ENCODE assay signal across 8 mouse cellular contexts in genomic region chr4:132513395-132514273, GRCm38 (mm10). TPM values are rescaled to one million over a fixed set of nuclear protein-coding genes. Genes with fewer than 3 reads are reported as not detected.
DNase-seq lines count a peak whose midpoint lies in the region; ATAC-seq and TF ChIP-seq lines count a peak whose summit lies in the region.

No protein-coding gene starts in this region.

- no peaks in the 10 kb centered on the region for H3K9me3 ChIP-seq in heart, embryonic 14.5 days (ENCODE audit: control insufficient read depth, low read length)
- no peaks in the 10 kb centered on the region for H3K9me3 ChIP-seq in ES-Bruce4 (replicated peaks; ENCODE audit: control insufficient read depth, insufficient read depth, low read length, poor library complexity, severe bottlenecking)
- H3K9me3 ChIP-seq in liver, postnatal 0 days (ENCODE audit: low read length): no peaks in the 10 kb centered on the region

- H3K4me1 ChIP-seq in heart, embryonic 14.5 days (ENCODE audit: control insufficient read depth in 2 of 2, insufficient read depth in 2 of 2, low read length in 2 of 2): peaks cover 10 to 16% of the 10 kb centered on the region in 2 experiments
- peaks cover 3% of the 10 kb centered on the region for H3K4me1 ChIP-seq in heart, adult 2 months (ENCODE audit: control insufficient read depth, insufficient read depth, low read length)
- no peaks in the 10 kb centered on the region for H3K4me1 ChIP-seq in ES-Bruce4 (ENCODE audit: control insufficient read depth, insufficient read depth, low read length)
- H3K4me1 ChIP-seq in liver, postnatal 0 days (ENCODE audit: insufficient read depth): peaks cover 38% of the 10 kb centered on the region

- intact Hi-C loops in heart, adult 2 months (cut with DNase I): loop anchor here (1.0 to 10.0 kb wide), 6 partner anchors 19 to 299 kb away; partner anchors contain the start of genes Atpif1, Phactr4, Rcc1 and Ythdf2
- intact Hi-C loops in left cerebral cortex, postnatal 36 days (cut with DNase I): loop anchor here (2.0 to 10.0 kb wide), 5 partner anchors 51 to 471 kb away; partner anchors contain the start of genes Med18, Rab42 and Taf12

- TF ChIP-seq POLR2A in heart, adult 2 months (IDR thresholded peaks at IDR 0.05; ENCODE audit: insufficient read depth, low read depth, low read length): no peak
- TF ChIP-seq POLR2A in ES-Bruce4 (IDR thresholded peaks at IDR 0.05; ENCODE audit: insufficient read depth, low read length): peak; percentile 8

- H3K4me2 ChIP-seq in heart, embryonic 14.5 days (ENCODE audit: low read length): no peak overlapping the region
- H3K4me2 ChIP-seq in liver, postnatal 0 days (ENCODE audit: low read depth, low read length): peak overlapping the region; percentile 86

- H3K36me3 ChIP-seq in heart, embryonic 14.5 days (ENCODE audit: control insufficient read depth, insufficient read depth, low read length): no peaks in the 10 kb centered on the region
- H3K36me3 ChIP-seq in heart, adult 2 months (ENCODE audit: control insufficient read depth, insufficient read depth, low read length): no peaks in the 10 kb centered on the region
- no peaks in the 10 kb centered on the region for H3K36me3 ChIP-seq in ES-Bruce4 (ENCODE audit: control insufficient read depth, insufficient read depth, low read length, poor library complexity, severe bottlenecking)
- no peaks in the 10 kb centered on the region for H3K36me3 ChIP-seq in liver, postnatal 0 days (replicated peaks; ENCODE audit: insufficient read depth, low read length)

- 33% methylated on average over 14 of the region's 14 CpGs for WGBS in heart, embryonic 14.5 days
- WGBS in heart, adult 2 months: 66% methylated on average over 14 of the region's 14 CpGs
- WGBS in liver, postnatal 0 days (ENCODE audit: insufficient replicate concordance): 34% methylated on average over 14 of the region's 14 CpGs

- DNase-seq in heart, adult 2 months: no peak
- DNase-seq in c-Kit-positive CD71-positive TER-119-positive erythroid progenitor cells, embryonic 14.5 days (ENCODE audit: low spot score): peak; percentile 56
- DNase-seq in liver, postnatal 0 days: peak; percentile 66
- DNase-seq in left cerebral cortex, postnatal 36 days (ENCODE audit: low spot score in 2 of 2): no peak
- DNase-seq in B cell, adult 2 months: no peak
- DNase-seq in natural killer cell, adult 2 months (ENCODE audit: low spot score in 2 of 2): no peak

- no peaks in the 10 kb centered on the region for H3K27me3 ChIP-seq in heart, embryonic 14.5 days (ENCODE audit: control insufficient read depth, insufficient read depth, low read length)
- H3K27me3 ChIP-seq in heart, adult 2 months (ENCODE audit: control insufficient read depth, insufficient read depth, low read length): no peaks in the 10 kb centered on the region
- H3K27me3 ChIP-seq in ES-Bruce4 (ENCODE audit: control insufficient read depth, insufficient read depth, low read length, poor library complexity, severe bottlenecking): no peaks in the 10 kb centered on the region
- no peaks in the 10 kb centered on the region for H3K27me3 ChIP-seq in liver, postnatal 0 days (ENCODE audit: insufficient read depth, low read length)

- no peak for TF ChIP-seq CTCF in heart, adult 2 months (IDR thresholded peaks at IDR 0.05)
- no peak for TF ChIP-seq CTCF in ES-Bruce4 (IDR thresholded peaks at IDR 0.05; ENCODE audit: low read depth, low read length)
- TF ChIP-seq CTCF in liver, postnatal 0 days (IDR thresholded peaks at IDR 0.05; ENCODE audit: low read depth): no peak

- ATAC-seq in heart, embryonic 14.5 days (ENCODE audit: insufficient number of reproducible peaks, insufficient read depth, low FRiP score, low read depth): no peak
- no peak for ATAC-seq in liver, postnatal 0 days

- 0 out of 2 replicates have a peak overlapping the region, but pooled peaks have one; percentile 38 for H3K9ac ChIP-seq in heart, embryonic 14.5 days (ENCODE audit: low read length)
- H3K9ac ChIP-seq in heart, adult 2 months (ENCODE audit: low read depth, low read length): no peak overlapping the region
- peak overlapping the region; percentile 96 for H3K9ac ChIP-seq in ES-Bruce4 (ENCODE audit: low read depth, poor library complexity, severe bottlenecking)
- H3K9ac ChIP-seq in liver, postnatal 0 days (replicated peaks): no peak overlapping the region

- no peaks in the 10 kb centered on the region for H3K79me2 ChIP-seq in heart, adult 2 months (replicated peaks; ENCODE audit: control insufficient read depth, insufficient read depth, low read length)

- H3K27ac ChIP-seq in heart, embryonic 14.5 days (replicated peaks in 1 of 2; ENCODE audit: control insufficient read depth in 1 of 2, insufficient read depth in 1 of 2, low read depth in 2 of 2, low read length in 2 of 2): 0 out of 4 replicates have a peak overlapping the region, but pooled peaks of 1 of the 2 experiments have one; percentile 3
- H3K27ac ChIP-seq in heart, adult 2 months: no peak overlapping the region
- peak overlapping the region; percentile 92 for H3K27ac ChIP-seq in ES-Bruce4 (ENCODE audit: insufficient read depth, low read length)
- H3K27ac ChIP-seq in liver, postnatal 0 days (ENCODE audit: low read depth): peak overlapping the region; percentile 81

- TF ChIP-seq EP300 in heart, adult 2 months (IDR thresholded peaks at IDR 0.05; ENCODE audit: insufficient read depth, low read depth, low read length): no peak
- peak; percentile 87 for TF ChIP-seq EP300 in ES-Bruce4 (IDR thresholded peaks at IDR 0.05; ENCODE audit: insufficient read depth, low read depth, low read length)
- TF ChIP-seq EP300 in liver, postnatal 0 days (IDR thresholded peaks at IDR 0.05; ENCODE audit: low read depth): no peak

- no peak overlapping the region; a peak in 1 of 4 replicates for H3K4me3 ChIP-seq in heart, embryonic 14.5 days (ENCODE audit: control insufficient read depth in 1 of 2, insufficient read depth in 1 of 2, low read depth in 1 of 2, low read length in 2 of 2)
- no peak overlapping the region for H3K4me3 ChIP-seq in heart, adult 2 months
- peak overlapping the region; percentile 68 for H3K4me3 ChIP-seq in ES-Bruce4 (ENCODE audit: low read depth, low read length)
- H3K4me3 ChIP-seq in liver, postnatal 0 days (ENCODE audit: low read depth, low read length): no peak overlapping the region

RNA-seq across cellular contexts. Expression of gene Sesn2, which starts 3.3 kb away (rescaled TPM):
- polyA plus RNA-seq in heart, embryonic 14.5 days (2014; fragmentation: Nextera tagmentation; extraction: Ambion mirVana): 3.8 and 4.4 TPM in 2 replicates
- 1 to 10 TPM; 2.5 to 3.3 TPM for total RNA-seq in heart, adult 2 months (2021)
- polyA plus RNA-seq in heart, adult 2 months (2012; rRNA removed): 3.4 and 4.3 TPM in 2 replicates
- 41.6 TPM in 2 replicates for polyA plus RNA-seq in ES-Bruce4 (2011; ENCODE audit: insufficient read depth, insufficient read length, low read depth, missing spikeins)
- polyA plus RNA-seq in liver, postnatal 0 days (2015; fragmentation: Nextera tagmentation; extraction: Ambion mirVana): 7.3 and 8.7 TPM in 2 replicates
- 10 to 100 TPM in 1 of 2 experiments, 1 to 10 TPM in 1; 9.2 to 12.3 TPM for total RNA-seq in left cerebral cortex, postnatal 36 days (2021)

RNA-seq across cellular contexts. Expression of gene Atpif1, which starts 19.8 kb away (rescaled TPM):
- polyA plus RNA-seq in heart, embryonic 14.5 days (2014; fragmentation: Nextera tagmentation; extraction: Ambion mirVana): 1,706 and 1,766 TPM in 2 replicates
- total RNA-seq in heart, adult 2 months (2021): 100 to 1,000 TPM; 287 to 299 TPM
- polyA plus RNA-seq in heart, adult 2 months (2012; rRNA removed): 146 and 164 TPM in 2 replicates
- polyA plus RNA-seq in ES-Bruce4 (2011; ENCODE audit: insufficient read depth, insufficient read length, low read depth, missing spikeins): 461 and 512 TPM in 2 replicates
- polyA plus RNA-seq in liver, postnatal 0 days (2015; fragmentation: Nextera tagmentation; extraction: Ambion mirVana): 935 and 945 TPM in 2 replicates
- 100 to 1,000 TPM; 457 to 501 TPM for total RNA-seq in left cerebral cortex, postnatal 36 days (2021)

RNA-seq across cellular contexts. Expression of gene Dnajc8, which starts 21.7 kb away (rescaled TPM):
- polyA plus RNA-seq in heart, embryonic 14.5 days (2014; fragmentation: Nextera tagmentation; extraction: Ambion mirVana): 112 and 117 TPM in 2 replicates
- 10 to 100 TPM; 53.3 to 58.8 TPM for total RNA-seq in heart, adult 2 months (2021)
- 29.1 and 40.0 TPM in 2 replicates for polyA plus RNA-seq in heart, adult 2 months (2012; rRNA removed)
- polyA plus RNA-seq in ES-Bruce4 (2011; ENCODE audit: insufficient read depth, insufficient read length, low read depth, missing spikeins): 340 and 348 TPM in 2 replicates
- 70.7 and 71.5 TPM in 2 replicates for polyA plus RNA-seq in liver, postnatal 0 days (2015; fragmentation: Nextera tagmentation; extraction: Ambion mirVana)
- total RNA-seq in left cerebral cortex, postnatal 36 days (2021): 100 to 1,000 TPM in 1 of 2 experiments, 10 to 100 TPM in 1; 88.6 to 101 TPM

RNA-seq across cellular contexts. Expression of gene Med18, which starts 49.9 kb away (rescaled TPM):
- 12.1 and 13.0 TPM in 2 replicates for polyA plus RNA-seq in heart, embryonic 14.5 days (2014; fragmentation: Nextera tagmentation; extraction: Ambion mirVana)
- total RNA-seq in heart, adult 2 months (2021): 1 to 10 TPM; 3.5 to 4.5 TPM
- 2.1 and 2.2 TPM in 2 replicates for polyA plus RNA-seq in heart, adult 2 months (2012; rRNA removed)
- polyA plus RNA-seq in ES-Bruce4 (2011; ENCODE audit: insufficient read depth, insufficient read length, low read depth, missing spikeins): 22.5 and 24.4 TPM in 2 replicates
- 8.0 and 10.1 TPM in 2 replicates for polyA plus RNA-seq in liver, postnatal 0 days (2015; fragmentation: Nextera tagmentation; extraction: Ambion mirVana)
- 1 to 10 TPM; 8.8 to 9.6 TPM for total RNA-seq in left cerebral cortex, postnatal 36 days (2021)

RNA-seq across cellular contexts. Expression of gene Ptafr, which starts 50.2 kb away (rescaled TPM):
- polyA plus RNA-seq in heart, embryonic 14.5 days (2014; fragmentation: Nextera tagmentation; extraction: Ambion mirVana): 0.66 and 0.73 TPM in 2 replicates
- total RNA-seq in heart, adult 2 months (2021): 1 to 10 TPM; 1.7 to 1.8 TPM
- 3.1 and 4.4 TPM in 2 replicates for polyA plus RNA-seq in heart, adult 2 months (2012; rRNA removed)
- 0.22 and 0.30 TPM in 2 replicates for polyA plus RNA-seq in ES-Bruce4 (2011; ENCODE audit: insufficient read depth, insufficient read length, low read depth, missing spikeins)
- 1.0 and 1.3 TPM in 2 replicates for polyA plus RNA-seq in liver, postnatal 0 days (2015; fragmentation: Nextera tagmentation; extraction: Ambion mirVana)
- 1 to 10 TPM; 1.1 to 1.8 TPM for total RNA-seq in left cerebral cortex, postnatal 36 days (2021)

Comparison
In these comparisons a context has a peak if more than half of its experiments do, and no peak if none do; other contexts are left out.
1. H3K9ac ChIP-seq: peak in heart, embryonic 14.5 days (single experiment) and ES-Bruce4 (single experiment); none in heart, adult 2 months (single experiment) and liver, postnatal 0 days (single experiment).
2. DNase-seq: peak in c-Kit-positive CD71-positive TER-119-positive erythroid progenitor cells, embryonic 14.5 days (single experiment) and liver, postnatal 0 days (single experiment); none in heart, adult 2 months (0 of 2), left cerebral cortex, postnatal 36 days (0 of 2), B cell, adult 2 months (0 of 2) and natural killer cell, adult 2 months (0 of 2).